Mouse (Mus musculus) kidney, embryonic 14.5 days (tissue): ENCODE data around the gene Lhx4. TPM values are rescaled to one million over a fixed set of nuclear protein-coding genes. Genes with fewer than 3 reads are reported as not detected.
A peak's percentile ranks its signal among the peaks of the same experiment; 100 is the strongest.

ENCODE experiments used
- ATAC-seq: fragments of 200-750 bp; cut with Nextera tagmentation; 2 replicates; pipeline ENCODE4 v1.8.0; 2017; ENCODE audit warnings: moderate number of reproducible peaks, mild to moderate bottlenecking, moderate TSS enrichment, moderate library complexity; ENCODE audit not compliant: low FRiP score, low TSS enrichment
- H3K27ac ChIP-seq: fragments of 300-500 bp; sonication (generic); 2 replicates; pipeline ENCODE4 v1.5.1; 2014; ENCODE audit warnings: low read depth, mild to moderate bottlenecking, low read length, moderate library complexity, mixed read lengths
- H3K27me3 ChIP-seq: fragments of 300-500 bp; sonication (generic); 2 replicates; pipeline ENCODE4 v1.6.1; 2014; ENCODE audit warnings: mild to moderate bottlenecking, low read length; ENCODE audit not compliant: control insufficient read depth, insufficient read depth
- H3K36me3 ChIP-seq: fragments of 300-500 bp; sonication (generic); 2 replicates; pipeline ENCODE4 v1.6.1; 2014; ENCODE audit warnings: low read length, mixed read lengths; ENCODE audit not compliant: control insufficient read depth, insufficient read depth
- H3K4me1 ChIP-seq: fragments of 300-500 bp; sonication (generic); 2 replicates; pipeline ENCODE4 v1.6.1; 2014; ENCODE audit warnings: low read length, mixed read lengths; ENCODE audit not compliant: control insufficient read depth, insufficient read depth
- H3K4me2 ChIP-seq: fragments of 300-500 bp; sonication (generic); replicated peaks from 2 replicates; pipeline ENCODE4 v1.6.1; 2014; ENCODE audit warnings: low read depth, mild to moderate bottlenecking, low read length
- H3K4me3 ChIP-seq: fragments of 300-500 bp; sonication (generic); 2 replicates; pipeline ENCODE4 v1.5.1; 2014; ENCODE audit warnings: mild to moderate bottlenecking, low read length
- H3K9ac ChIP-seq: fragments of 300-500 bp; sonication (generic); 2 replicates; pipeline ENCODE4 v1.6.1; 2014; ENCODE audit warnings: low read depth, mild to moderate bottlenecking, low read length, moderate library complexity
- H3K9me3 ChIP-seq: fragments of 300-500 bp; sonication (generic); 2 replicates; pipeline ENCODE4 v1.6.1; 2016; ENCODE audit warnings: low read length; ENCODE audit not compliant: control insufficient read depth
- WGBS: fragments of 180-500 bp; shearing (Covaris S2); extraction: QIAGEN DNeasy Blood & Tissue Kit; methylation state at CpG from one replicate; pipeline ENCODE4 v1.1.7; 2014; 5-methylcytosine and 5-hydroxymethylcytosine counted together
- polyA plus RNA-seq: library from polyadenylated mRNA; unstranded; fragments of >200 nt; fragmentation: Nextera tagmentation; extraction: Ambion mirVana; gene quantifications from 2 replicates; pipeline ENCODE4 v1.2.1, GENCODE M21; 2014

Gene Lhx4
- polyA plus RNA-seq, 1 experiment from 2014 or later = 0.08 TPM

DNA sequence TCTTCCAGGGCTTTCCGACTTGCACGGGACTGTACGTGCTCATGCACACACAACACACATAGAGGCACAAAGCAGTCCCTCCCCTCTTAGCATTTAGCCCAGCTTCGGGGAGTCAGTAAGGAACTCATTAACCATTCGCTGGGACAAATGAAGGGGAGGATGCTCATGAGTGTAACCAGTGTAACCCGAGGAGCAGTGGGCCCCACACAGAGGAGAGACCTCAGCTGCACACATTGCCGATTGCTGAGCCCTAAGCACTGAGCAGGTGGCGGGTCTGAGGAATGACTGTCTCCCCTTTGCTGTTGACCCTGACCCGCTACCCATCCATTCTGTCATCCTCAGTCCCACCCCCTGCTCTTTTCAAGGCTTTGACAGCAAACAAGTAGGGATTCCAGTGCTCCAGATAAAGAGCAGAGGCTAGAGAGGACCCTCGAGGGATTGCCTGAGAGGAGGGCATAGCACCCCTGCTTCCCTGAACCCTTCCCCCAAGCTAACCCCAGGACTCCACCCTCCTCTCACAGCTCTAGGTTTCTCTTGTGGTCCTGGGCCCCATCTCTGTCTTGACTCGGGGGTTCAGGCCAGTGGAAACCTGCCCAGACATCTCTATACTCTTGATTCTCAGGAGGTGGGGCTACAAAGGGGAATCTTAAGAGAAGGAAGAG is 836 bp downstream of the Lhx4 start:
- H3K27me3 ChIP-seq = peaks cover 75% of the 10 kb centered on the region
- no peak overlapping the region for H3K4me2 ChIP-seq

DNA sequence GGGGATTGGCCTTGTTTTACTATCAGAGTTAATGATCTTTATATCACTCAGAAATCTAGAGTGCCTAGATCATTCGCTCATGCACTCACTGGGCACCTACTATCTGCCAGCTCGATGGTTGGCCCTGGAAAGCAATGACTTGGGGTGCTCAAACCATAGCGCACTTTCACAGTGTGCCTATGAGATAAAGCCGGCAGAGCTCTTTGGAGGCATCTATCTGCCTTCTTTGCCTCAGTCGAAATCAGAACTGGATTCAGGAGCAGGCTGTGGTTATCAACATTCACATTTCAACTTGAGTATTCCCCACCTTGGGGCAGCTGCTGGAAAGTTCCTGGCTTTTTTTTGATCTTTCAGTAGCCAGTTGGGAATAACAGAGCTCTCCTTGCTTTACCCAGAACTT is 3.6 kb downstream of the Lhx4 start:
- no peaks in the 10 kb centered on the region for H3K9me3 ChIP-seq
- H3K27ac ChIP-seq = no peak overlapping the region
- no peaks in the 10 kb centered on the region for H3K36me3 ChIP-seq
- ATAC-seq = no peak
- H3K4me1 ChIP-seq = peaks cover 7% of the 10 kb centered on the region; the same call in 1 of the 2 replicates
- H3K27me3 ChIP-seq = peaks cover 87% of the 10 kb centered on the region
- H3K4me3 ChIP-seq = no peak overlapping the region
- no peak overlapping the region for H3K9ac ChIP-seq
- WGBS = 74% methylated on average over 5 of the region's 5 CpGs
- H3K4me2 ChIP-seq = no peak overlapping the region

More for the DNA sequence above, 836 bp downstream of the Lhx4 start:
- Histone ChIP-seq H3K27ac (no peak overlapping the region), H3K9me3 (no peaks in the 10 kb centered on the region), H3K36me3 (no peaks in the 10 kb centered on the region), H3K4me3 (no peak overlapping the region), H3K9ac (no peak overlapping the region), H3K4me1 (peaks cover 6% of the 10 kb centered on the region; the same call in 1 of the 2 replicates)
- ATAC-seq = peak; percentile 95
- 5% methylated on average over 11 of the region's 11 CpGs for WGBS

DNA sequence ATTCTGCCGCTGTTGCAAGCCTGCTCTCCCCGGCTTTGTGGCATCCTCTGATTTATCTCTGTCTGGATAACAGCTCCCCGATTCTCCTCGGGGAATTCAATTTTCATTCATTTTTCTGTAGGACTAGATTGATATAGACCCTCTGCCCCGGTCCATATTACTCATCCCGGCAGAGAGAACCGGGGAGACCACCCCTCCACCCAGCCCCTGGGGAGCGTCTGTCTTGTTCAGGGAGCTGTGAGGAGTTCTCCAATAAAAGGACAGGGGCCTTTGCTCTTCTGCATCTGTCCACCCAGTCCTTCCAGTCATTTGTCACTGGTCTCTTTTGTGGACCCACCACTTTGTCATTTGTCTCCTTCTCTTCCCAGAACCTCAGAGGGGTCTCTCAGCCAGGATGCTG is 4.5 kb downstream of the Lhx4 start:
- WGBS = 12% methylated on average over 8 of the region's 8 CpGs
- Histone ChIP-seq H3K4me2 (no peak overlapping the region), H3K9ac (no peak overlapping the region), H3K4me1 (peaks cover 13% of the 10 kb centered on the region), H3K9me3 (no peaks in the 10 kb centered on the region), H3K27me3 (peaks cover 89% of the 10 kb centered on the region), H3K4me3 (no peak overlapping the region), H3K36me3 (no peaks in the 10 kb centered on the region), H3K27ac (no peak overlapping the region)
- no peak for ATAC-seq

DNA sequence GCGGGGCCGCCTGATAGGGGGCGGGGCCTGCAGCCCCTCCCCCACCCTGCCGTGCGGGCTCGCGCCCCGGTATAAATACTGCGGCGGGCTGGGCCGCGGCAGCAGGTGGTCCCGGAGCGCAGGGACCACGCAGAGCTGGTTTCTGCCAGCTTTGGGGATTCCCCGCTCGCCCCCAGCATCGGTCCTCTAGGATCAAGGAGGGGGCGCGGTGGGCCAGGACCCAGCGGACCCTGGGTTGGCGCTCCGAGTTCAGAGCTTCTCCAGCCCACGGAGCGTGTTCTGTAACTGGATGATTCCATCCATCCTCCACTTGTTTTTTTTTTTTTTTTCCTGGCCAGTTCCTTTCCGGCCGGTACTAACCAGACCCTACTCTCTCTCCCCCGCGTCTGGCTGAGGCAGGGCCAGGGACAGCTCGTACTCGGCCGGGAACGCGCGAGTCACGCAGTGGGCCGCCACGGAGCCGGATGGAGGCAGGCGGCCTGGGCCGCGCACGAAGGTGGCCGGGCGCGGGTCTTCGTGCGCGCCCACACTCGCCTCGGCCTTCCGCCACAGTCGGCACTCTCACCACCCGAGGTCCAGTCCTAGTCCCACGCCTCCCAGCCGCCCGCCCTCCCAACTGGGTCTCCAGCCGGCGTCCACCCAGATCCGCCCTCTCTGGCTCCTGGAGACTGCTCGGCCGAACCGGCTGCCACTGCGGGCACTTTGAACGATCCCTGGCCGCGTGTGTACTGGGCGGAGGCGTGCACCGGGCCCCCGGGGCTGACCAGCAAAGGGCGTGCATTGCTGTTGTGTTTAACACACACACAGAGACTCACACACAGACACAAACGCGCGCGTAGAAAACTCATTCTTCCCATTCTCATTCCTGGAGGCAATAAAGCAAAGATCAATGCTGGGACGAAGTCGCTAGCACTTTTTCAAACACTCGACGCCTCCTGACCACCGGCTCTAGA is 8.8 kb downstream of the Lhx4 start:
- Histone ChIP-seq H3K4me2 (peak overlapping the region; percentile 95), H3K9ac (peak overlapping the region; percentile 23; the same call in 1 of the 2 replicates), H3K27me3 (peaks cover 93% of the 10 kb centered on the region), H3K36me3 (no peaks in the 10 kb centered on the region), H3K9me3 (no peaks in the 10 kb centered on the region), H3K4me3 (peak overlapping the region; percentile 56), H3K27ac (no peak overlapping the region), H3K4me1 (peaks cover 18% of the 10 kb centered on the region)
- peak; percentile 78 for ATAC-seq
- under 1% methylated on average over 77 of the region's 81 CpGs for WGBS

DNA sequence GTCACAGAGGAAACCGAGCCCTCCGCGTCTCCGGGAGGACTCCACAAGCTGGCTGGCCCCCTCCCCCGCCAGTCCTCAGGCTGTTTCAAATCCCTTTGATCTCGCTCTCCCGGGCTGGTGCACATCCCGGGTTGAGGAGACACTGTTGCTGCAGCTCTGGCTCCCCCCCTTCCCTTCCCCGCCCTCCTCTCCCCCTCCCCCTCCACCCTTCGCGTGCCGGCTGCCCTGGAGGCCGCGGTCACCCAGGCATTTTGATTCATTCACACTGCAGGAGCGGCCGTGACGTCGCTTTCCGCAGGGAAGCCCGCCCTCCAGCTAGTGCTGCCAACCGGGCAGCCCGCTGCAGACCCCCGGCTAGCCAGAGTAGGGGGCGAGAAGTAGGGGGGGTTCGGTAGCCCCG is 9.5 kb downstream of the Lhx4 start:
- H3K9ac ChIP-seq = 0 out of 2 replicates have a peak overlapping the region, but pooled peaks have one; percentile 23
- under 1% methylated on average over 25 of the region's 26 CpGs for WGBS
- ATAC-seq = peak; percentile 82
- H3K9me3 ChIP-seq = no peaks in the 10 kb centered on the region
- peak overlapping the region; percentile 56 for H3K4me3 ChIP-seq
- H3K4me2 ChIP-seq = peak overlapping the region; percentile 95
- H3K27ac ChIP-seq = no peak overlapping the region
- peaks cover 93% of the 10 kb centered on the region for H3K27me3 ChIP-seq
- H3K4me1 ChIP-seq = peaks cover 18% of the 10 kb centered on the region
- H3K36me3 ChIP-seq = no peaks in the 10 kb centered on the region

DNA sequence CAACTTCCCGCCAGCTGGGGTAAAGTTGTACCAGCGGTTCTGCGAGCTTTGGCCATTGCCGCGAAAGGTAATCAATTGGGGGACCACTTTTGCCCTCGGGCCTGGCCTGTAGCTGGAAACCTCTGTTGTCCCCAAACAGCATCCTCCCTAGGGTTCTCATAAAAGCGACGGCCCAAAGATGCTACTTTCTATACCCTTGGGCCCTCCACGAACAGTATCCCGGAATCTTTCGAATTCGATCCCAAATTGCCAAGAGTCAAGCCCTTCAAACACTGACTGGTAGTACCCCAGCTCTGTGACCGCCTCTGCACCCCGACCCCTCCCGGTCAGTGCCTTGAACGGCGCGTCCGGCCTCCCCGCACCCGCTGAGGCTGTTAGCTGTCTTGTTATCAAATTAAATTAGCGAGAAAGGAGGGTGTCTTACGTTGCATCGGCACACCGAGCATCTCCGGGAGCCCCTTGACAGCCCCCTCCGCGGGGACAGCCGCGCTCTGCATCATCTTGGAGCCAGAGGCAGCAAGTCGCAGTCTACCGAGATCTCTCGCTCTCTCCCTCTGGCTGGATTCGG is 10.0 kb downstream of the Lhx4 start:
- peaks cover 18% of the 10 kb centered on the region for H3K4me1 ChIP-seq
- H3K36me3 ChIP-seq = no peaks in the 10 kb centered on the region
- under 1% methylated on average over 34 of the region's 34 CpGs for WGBS
- H3K27me3 ChIP-seq = peaks cover 93% of the 10 kb centered on the region
- H3K4me2 ChIP-seq = peak overlapping the region; percentile 95
- no peak overlapping the region for H3K9ac ChIP-seq
- no peak overlapping the region for H3K27ac ChIP-seq
- H3K4me3 ChIP-seq = peak overlapping the region; percentile 56
- peak; percentile 4; the same call in 1 of the 2 replicates for ATAC-seq
- H3K9me3 ChIP-seq = no peaks in the 10 kb centered on the region

DNA sequence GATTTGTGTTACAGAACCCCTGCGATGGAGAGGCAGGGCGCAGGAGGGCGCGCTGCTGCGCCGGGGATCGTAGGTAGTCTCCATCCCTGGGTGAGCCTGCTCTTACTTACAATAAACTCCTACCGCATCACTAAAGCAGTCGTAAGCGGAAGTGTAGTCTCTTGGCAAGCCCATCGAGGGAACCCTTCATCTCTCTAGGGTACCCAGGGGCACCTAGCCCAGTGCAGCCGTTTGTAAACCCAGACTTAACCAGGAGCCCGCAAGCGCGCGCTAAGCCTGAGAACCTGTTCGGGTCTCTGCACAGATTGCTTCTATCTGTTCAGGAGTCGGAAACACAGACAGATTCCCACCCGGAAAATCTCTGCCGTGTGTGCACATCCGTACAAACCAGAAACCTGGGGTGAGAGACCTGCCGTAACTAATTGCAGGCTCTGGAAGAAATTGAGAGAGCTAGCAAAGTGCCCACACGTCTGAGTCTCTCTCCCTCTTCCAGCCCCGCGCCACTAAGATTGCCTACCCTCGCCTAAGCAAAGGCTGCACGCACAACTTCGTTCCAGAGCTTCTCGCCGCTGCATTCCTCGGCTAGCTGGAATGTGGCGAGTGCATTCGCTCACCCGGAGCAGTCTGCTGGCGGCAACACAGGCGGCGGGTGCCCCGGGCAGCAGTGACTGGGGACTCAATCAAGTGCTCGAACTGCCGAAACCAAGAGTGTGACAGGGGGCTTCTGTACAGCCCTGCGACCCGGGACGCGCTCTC is 10.7 kb downstream of the Lhx4 start:
- Histone ChIP-seq H3K4me3 (peak overlapping the region; percentile 56), H3K36me3 (no peaks in the 10 kb centered on the region), H3K27me3 (peaks cover 93% of the 10 kb centered on the region), H3K9ac (no peak overlapping the region), H3K9me3 (no peaks in the 10 kb centered on the region), H3K4me2 (peak overlapping the region; percentile 95), H3K4me1 (peaks cover 18% of the 10 kb centered on the region), H3K27ac (no peak overlapping the region)
- under 1% methylated on average over 44 of the region's 44 CpGs for WGBS
- ATAC-seq = peak; percentile 29; the same call in 1 of the 2 replicates

DNA sequence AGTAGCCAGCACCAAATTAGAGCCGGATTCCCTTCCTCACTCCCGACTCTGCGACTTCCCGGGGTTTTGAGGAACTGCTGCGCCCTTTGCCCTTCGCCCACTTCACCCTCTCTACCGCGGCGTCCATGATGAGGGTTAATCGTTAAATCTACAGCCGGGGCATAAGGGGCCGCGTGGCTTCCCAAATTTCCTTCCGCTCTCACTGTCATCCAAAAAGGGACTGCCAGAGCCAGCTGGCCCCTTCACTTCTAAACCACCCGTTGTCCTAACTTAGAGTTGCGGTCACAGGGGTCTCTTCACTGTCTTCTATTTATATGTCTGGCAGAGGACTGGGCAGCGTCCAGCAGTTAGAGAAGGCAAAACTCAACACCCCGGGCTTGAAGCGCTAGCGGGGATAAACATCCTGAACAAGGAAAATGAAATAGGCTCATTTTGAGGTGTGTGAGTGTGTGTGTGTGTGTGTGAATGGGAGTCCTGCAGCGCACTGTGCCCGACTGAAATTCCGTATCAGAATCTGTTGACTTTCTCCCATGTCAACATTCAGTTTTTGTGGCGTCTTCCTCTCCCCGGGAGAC is 13.6 kb downstream of the Lhx4 start:
- Histone ChIP-seq H3K9me3 (no peaks in the 10 kb centered on the region), H3K4me2 (no peak overlapping the region), H3K27ac (no peak overlapping the region), H3K4me1 (peaks cover 16% of the 10 kb centered on the region), H3K4me3 (no peak overlapping the region), H3K36me3 (no peaks in the 10 kb centered on the region), H3K9ac (no peak overlapping the region), H3K27me3 (peaks cover 100% of the 10 kb centered on the region)
- under 1% methylated on average over 25 of the region's 25 CpGs for WGBS
- ATAC-seq = no peak
